Mouse (Mus musculus) liver, postnatal 0 days (tissue): ENCODE results near the gene Azi2. TPM values are rescaled to one million over a fixed set of nuclear protein-coding genes. Genes with fewer than 3 reads are reported as not detected.

Experiments used
- ATAC-seq: fragments of 200-750 bp; cut with Nextera tagmentation; 2 replicates; pipeline ENCODE4 v1.8.0; 2017; ENCODE audit warnings: mild to moderate bottlenecking, moderate library complexity
- DNase-seq: peaks from one replicate; pipeline ENCODE4 v3.0.0-alpha.2; 2016
- H3K27ac ChIP-seq: fragments of 300-500 bp; sonication (generic); 2 replicates; pipeline ENCODE4 v1.5.1; 2014; ENCODE audit warnings: antibody characterized with exemption, moderate library complexity, mild to moderate bottlenecking, low read depth
- H3K27me3 ChIP-seq: fragments of 300-500 bp; sonication (generic); 2 replicates; pipeline ENCODE4 v1.6.1; 2014; ENCODE audit warnings: low read length, control low read depth, mixed read lengths; ENCODE audit not compliant: insufficient read depth
- H3K36me3 ChIP-seq: fragments of 300-500 bp; sonication (generic); replicated peaks from 2 replicates; pipeline ENCODE4 v1.6.1; 2014; ENCODE audit warnings: mild to moderate bottlenecking, control low read depth, low read length, moderate library complexity, mixed read lengths; ENCODE audit not compliant: insufficient read depth
- H3K4me1 ChIP-seq: fragments of 300-500 bp; sonication (generic); 2 replicates; pipeline ENCODE4 v1.6.1; 2014; ENCODE audit warnings: antibody characterized with exemption, mild to moderate bottlenecking, control low read depth; ENCODE audit not compliant: insufficient read depth
- H3K4me2 ChIP-seq: fragments of 300-500 bp; sonication (generic); 2 replicates; pipeline ENCODE4 v1.6.1; 2014; ENCODE audit warnings: low read depth, mild to moderate bottlenecking, low read length, moderate library complexity, mixed read lengths
- H3K4me3 ChIP-seq: fragments of 300-500 bp; sonication (generic); 2 replicates; pipeline ENCODE4 v1.5.1; 2014; ENCODE audit warnings: low read depth, low read length
- H3K9ac ChIP-seq: fragments of 300-500 bp; sonication (generic); replicated peaks from 2 replicates; pipeline ENCODE4 v1.6.1; 2014; ENCODE audit warnings: mild to moderate bottlenecking, moderate library complexity
- H3K9me3 ChIP-seq: fragments of 300-500 bp; sonication (generic); 2 replicates; pipeline ENCODE4 v1.6.1; 2016; ENCODE audit warnings: mild to moderate bottlenecking, control low read depth, low read length, mixed read lengths
- CTCF ChIP-seq: sonication (generic); IDR thresholded peaks from 2 replicates; pipeline ENCODE4 v1.5.1; 2016; ENCODE audit warnings: antibody characterized with exemption, low read depth
- EP300 ChIP-seq: IDR thresholded peaks from 2 replicates; pipeline ENCODE4 v1.6.1; 2016; ENCODE audit warnings: antibody characterized with exemption, low read depth, mild to moderate bottlenecking
- WGBS: fragments of 180-500 bp; shearing (Covaris S2); extraction: QIAGEN DNeasy Blood & Tissue Kit; methylation state at CpG from one replicate; pipeline ENCODE4 v1.1.7; 2014; ENCODE audit not compliant: insufficient replicate concordance; 5-methylcytosine and 5-hydroxymethylcytosine counted together
- polyA plus RNA-seq: library from polyadenylated mRNA; unstranded; fragments of >200 nt; fragmentation: Nextera tagmentation; extraction: Ambion mirVana; gene quantifications from 2 replicates; pipeline ENCODE4 v1.2.1, GENCODE M21; 2015

Gene Azi2
- polyA plus RNA-seq, 1 experiment from 2014 or later, result 31.7 TPM

GRCm38 (mm10) chr9:118024966-118025365, 15.3 kb upstream of the Azi2 start:
- ATAC-seq (no peak), DNase-seq (no peak)
- H3K4me1 ChIP-seq, result no peaks in the 10 kb centered on the region
- H3K9me3 ChIP-seq, result no peaks in the 10 kb centered on the region
- H3K9ac ChIP-seq, result no peak overlapping the region
- H3K4me3 ChIP-seq, result no peak overlapping the region
- 63% methylated on average over 2 of the region's 2 CpGs for WGBS
- no peak overlapping the region for H3K27ac ChIP-seq
- H3K36me3 ChIP-seq, result no peaks in the 10 kb centered on the region
- H3K27me3 ChIP-seq, result no peaks in the 10 kb centered on the region
- H3K4me2 ChIP-seq, result no peak overlapping the region
- TF ChIP-seq EP300, result no peak
- no peak for TF ChIP-seq CTCF

- Histone ChIP-seq H3K9me3 (no peaks in the 10 kb centered on the region), H3K27ac (no peak overlapping the region), H3K36me3 (no peaks in the 10 kb centered on the region), H3K4me1 (no peaks in the 10 kb centered on the region), H3K27me3 (no peaks in the 10 kb centered on the region), H3K9ac (no peak overlapping the region), H3K4me2 (no peak overlapping the region), H3K4me3 (no peak overlapping the region)
- DNase-seq (no peak), ATAC-seq (no peak)
- 36% methylated on average over 4 of the region's 4 CpGs for WGBS
- TF ChIP-seq CTCF, result no peak
- TF ChIP-seq EP300, result no peak
Observed at GRCm38 (mm10) chr9:118029490-118029889, 10.8 kb upstream of the Azi2 start.

DNA sequence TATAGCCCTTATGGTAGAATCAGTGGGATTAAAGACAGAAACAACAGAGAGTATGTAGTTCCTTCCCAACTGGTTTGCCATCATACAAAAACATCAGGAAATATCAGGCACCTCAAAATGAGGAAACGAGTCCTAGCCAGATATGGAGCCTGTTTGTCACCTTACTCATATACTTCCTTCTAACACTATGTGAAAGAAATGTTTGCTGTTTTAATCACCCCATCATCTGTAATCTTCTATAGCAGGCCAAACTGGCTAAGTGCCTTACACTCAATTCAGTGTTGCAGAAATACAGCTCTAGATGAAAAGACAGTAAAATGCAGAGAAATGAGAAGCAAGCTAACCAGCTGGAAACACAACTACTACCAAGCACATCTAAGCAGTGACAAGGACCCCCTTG, 10.0 kb upstream of the Azi2 start:
- Histone ChIP-seq H3K4me1 (no peaks in the 10 kb centered on the region), H3K4me3 (no peak overlapping the region), H3K9me3 (no peaks in the 10 kb centered on the region), H3K27me3 (no peaks in the 10 kb centered on the region), H3K27ac (no peak overlapping the region), H3K9ac (no peak overlapping the region), H3K4me2 (no peak overlapping the region), H3K36me3 (no peaks in the 10 kb centered on the region)
- no peak for TF ChIP-seq CTCF
- no peak for TF ChIP-seq EP300
- ATAC-seq (no peak), DNase-seq (no peak)
- 29% methylated on average over 1 of the region's 1 CpGs for WGBS

- no peak overlapping the region for H3K9ac ChIP-seq
- DNase-seq (no peak), ATAC-seq (no peak)
- WGBS, result 39% methylated on average over 2 of the region's 2 CpGs
- no peak for TF ChIP-seq EP300
- TF ChIP-seq CTCF, result no peak
- no peaks in the 10 kb centered on the region for H3K27me3 ChIP-seq
- H3K4me2 ChIP-seq, result no peak overlapping the region
- H3K36me3 ChIP-seq, result no peaks in the 10 kb centered on the region
- H3K4me1 ChIP-seq, result no peaks in the 10 kb centered on the region
- no peaks in the 10 kb centered on the region for H3K9me3 ChIP-seq
- no peak overlapping the region for H3K27ac ChIP-seq
- no peak overlapping the region for H3K4me3 ChIP-seq
Observed at GRCm38 (mm10) chr9:118031694-118032093, 8.6 kb upstream of the Azi2 start.

- no peaks in the 10 kb centered on the region for H3K36me3 ChIP-seq
- no peak for DNase-seq
- H3K27ac ChIP-seq, result no peak overlapping the region
- no peak for ATAC-seq
- 74% methylated on average over 3 of the region's 3 CpGs for WGBS
- H3K27me3 ChIP-seq, result no peaks in the 10 kb centered on the region
- H3K4me3 ChIP-seq, result no peak overlapping the region
- TF ChIP-seq EP300, result no peak
- TF ChIP-seq CTCF, result no peak
- H3K9me3 ChIP-seq, result no peaks in the 10 kb centered on the region
- no peak overlapping the region for H3K4me2 ChIP-seq
- no peak overlapping the region for H3K9ac ChIP-seq
- peaks cover 3% of the 10 kb centered on the region for H3K4me1 ChIP-seq
Observed at GRCm38 (mm10) chr9:118034990-118035389, 5.3 kb upstream of the Azi2 start.

DNA sequence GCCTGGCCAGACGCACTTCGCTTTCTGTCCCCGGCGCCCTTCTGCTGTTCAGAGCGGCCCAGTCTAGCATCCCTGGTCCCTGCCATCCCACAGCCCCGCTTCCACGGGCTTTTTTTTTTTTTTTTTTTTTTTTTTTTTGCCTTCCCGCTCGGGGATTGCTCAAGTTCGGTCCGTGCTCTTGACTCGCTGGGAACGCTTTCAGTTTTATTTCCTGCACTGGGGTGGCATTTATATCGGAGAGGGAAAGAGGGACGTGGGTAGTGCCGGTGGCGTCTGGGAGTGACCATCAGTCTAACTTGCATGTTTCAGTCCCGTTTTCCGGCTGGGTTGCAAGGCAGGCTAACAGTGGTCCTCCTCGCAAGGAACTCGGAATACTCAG, 712 bp downstream of the Azi2 start:
- TF ChIP-seq EP300 (no peak), CTCF (no peak)
- Histone ChIP-seq H3K4me3 (peak overlapping the region; percentile 86), H3K27ac (peak overlapping the region; percentile 99), H3K9me3 (no peaks in the 10 kb centered on the region), H3K27me3 (no peaks in the 10 kb centered on the region), H3K9ac (peak overlapping the region; percentile 95), H3K4me2 (peak overlapping the region; percentile 87), H3K4me1 (peaks cover 15% of the 10 kb centered on the region), H3K36me3 (no peaks in the 10 kb centered on the region; the same call in 1 of the 2 replicates)
- ATAC-seq, result no peak
- DNase-seq, result no peak
- 1% methylated on average over 21 of the region's 21 CpGs for WGBS

- Histone ChIP-seq H3K9ac (peak overlapping the region; percentile 95), H3K9me3 (no peaks in the 10 kb centered on the region), H3K4me3 (peak overlapping the region; percentile 86), H3K4me1 (peaks cover 15% of the 10 kb centered on the region), H3K4me2 (peak overlapping the region; percentile 87), H3K27ac (peak overlapping the region; percentile 99), H3K36me3 (no peaks in the 10 kb centered on the region; the same call in 1 of the 2 replicates), H3K27me3 (no peaks in the 10 kb centered on the region)
- 21% methylated on average over 5 of the region's 5 CpGs for WGBS
- TF ChIP-seq EP300 (no peak), CTCF (no peak)
- no peak for DNase-seq
- ATAC-seq, result no peak
Observed at GRCm38 (mm10) chr9:118041646-118042045, 1.3 kb downstream of the Azi2 start.
